ENCODE assay signal across 8 mouse cellular contexts in the genomic region with DNA sequence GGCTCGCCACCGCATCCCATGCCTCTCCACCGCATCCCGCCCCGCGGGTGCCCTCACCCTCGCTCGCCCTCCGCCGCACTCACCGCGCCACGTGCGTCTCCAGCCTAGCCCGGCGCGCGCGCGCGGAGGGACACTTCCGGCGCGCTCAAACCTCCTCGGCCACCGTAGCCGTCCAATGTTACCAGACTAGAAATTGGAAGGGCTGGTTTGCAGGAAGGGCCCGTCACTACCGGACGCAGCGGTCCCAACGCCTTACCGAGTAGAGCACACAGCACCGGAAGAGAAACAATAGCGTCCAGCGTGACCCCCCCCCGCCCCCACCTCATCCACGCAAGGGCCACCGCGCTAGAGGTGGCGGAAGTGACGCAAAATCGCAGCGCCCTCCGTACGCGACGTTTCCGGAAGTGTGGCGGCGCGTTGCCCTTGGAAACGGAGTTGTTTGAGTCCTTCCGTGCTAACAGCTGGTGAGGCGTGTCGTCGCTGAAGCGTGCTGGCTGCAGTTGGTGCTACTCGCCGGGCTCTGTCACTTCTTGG. TPM values are rescaled to one million over a fixed set of nuclear protein-coding genes. Genes with fewer than 3 reads are reported as not detected.
DNase-seq lines count a peak whose midpoint lies in the region; ATAC-seq lines count a peak whose summit lies in the region.

Gar1 (minus strand) TSS at position 362 of the 534 bp plus-strand sequence.

- peak within 1 kb of the TSS; percentile 93 for H3K27ac ChIP-seq in lung, embryonic 16.5 days (ENCODE audit: low read length)

- H3K4me3 ChIP-seq in lung, embryonic 16.5 days (ENCODE audit: low read length), result peak within 1 kb of the TSS; percentile 77

- H3K9ac ChIP-seq in lung, embryonic 16.5 days (ENCODE audit: low read length), result peak within 1 kb of the TSS; percentile 84

- H3K4me2 ChIP-seq in lung, embryonic 16.5 days (ENCODE audit: low read depth, low read length), result peak within 1 kb of the TSS; percentile 67

- peaks cover 6% of the 10 kb centered on the region for H3K36me3 ChIP-seq in lung, embryonic 16.5 days (ENCODE audit: control insufficient read depth, insufficient read depth, low read length)

- WGBS in lung, embryonic 16.5 days, result under 1% methylated on average over 58 of the region's 60 CpGs

- no peaks in the 10 kb centered on the region for H3K9me3 ChIP-seq in lung, embryonic 16.5 days (ENCODE audit: control insufficient read depth, low read length)

- peak; percentile 92 for ATAC-seq in hematopoietic stem cell, adult 5-6 weeks (replicated peaks in 1 of 2; ENCODE audit: insufficient read depth in 1 of 2, low FRiP score in 2 of 2, low TSS enrichment in 1 of 2, low read depth in 1 of 2, poor library complexity in 2 of 2, severe bottlenecking in 2 of 2)
- peak; percentile 95 for ATAC-seq in lung, embryonic 16.5 days (ENCODE audit: low read depth)

- no peaks in the 10 kb centered on the region for H3K27me3 ChIP-seq in lung, embryonic 16.5 days (ENCODE audit: control insufficient read depth, insufficient read depth, low read depth, low read length)

- peak; percentile 96 for DNase-seq in MEL-GATA-1-ER (ENCODE audit: extremely low read depth, low read depth)
- peak; percentile 93 for DNase-seq in cerebellum, adult 8-10 months
- DNase-seq in forelimb bud, embryonic 11.5 days (ENCODE audit: low read depth, low spot score), result peak; percentile 98
- DNase-seq in layer of hippocampus, adult 9-10 months (ENCODE audit: low spot score), result peak; percentile 84
- DNase-seq in ovary, postnatal 10 days (ENCODE audit: low spot score), result peak; percentile 85
- peak; percentile 91 to 93 for DNase-seq in thymus, postnatal 10 days (ENCODE audit: low spot score in 2 of 2)

- H3K4me1 ChIP-seq in lung, embryonic 16.5 days (replicated peaks; ENCODE audit: control insufficient read depth, insufficient read depth, low read length), result peaks cover 15% of the 10 kb centered on the region

RNA-seq across cellular contexts. Expression of gene Gar1, which starts in this region (rescaled TPM):
- total RNA-seq in hematopoietic stem cell, adult 5-6 weeks (2017), result 24.8 and 56.9 TPM in 2 replicates
- polyA plus RNA-seq in lung, embryonic 16.5 days (2015; fragmentation: Nextera tagmentation; extraction: Ambion mirVana), result 43.4 and 49.8 TPM in 2 replicates

Comparison
In these comparisons a context has a peak if more than half of its experiments do, and no peak if none do; other contexts are left out.
1. Peak in every context shown above with its lines: DNase-seq, ATAC-seq, H3K4me3 ChIP-seq and H3K27ac ChIP-seq.